Mouse (Mus musculus) bone marrow macrophage, adult 2 months (primary cell): ENCODE data around the gene Foxn3. TPM values are rescaled to one million over a fixed set of nuclear protein-coding genes. Genes with fewer than 3 reads are reported as not detected.

Experiments used
- H3K27ac ChIP-seq: 2 replicates; pipeline ENCODE4 v1.5.1; 2012; ENCODE audit warnings: low read depth, low read length; ENCODE audit not compliant: insufficient read depth
- H3K4me1 ChIP-seq: 2 replicates; pipeline ENCODE4 v1.6.1; 2012; ENCODE audit warnings: low read length; ENCODE audit not compliant: control insufficient read depth, insufficient read depth
- H3K4me3 ChIP-seq: 2 replicates; pipeline ENCODE4 v1.5.1; 2012; ENCODE audit warnings: mild to moderate bottlenecking, low read length, moderate library complexity; ENCODE audit not compliant: insufficient read depth
- CTCF ChIP-seq: IDR thresholded peaks from 2 replicates; pipeline ENCODE4 v1.5.1; 2012; ENCODE audit warnings: low read depth, mild to moderate bottlenecking, low read length, moderate library complexity
- POLR2A ChIP-seq: IDR thresholded peaks from 2 replicates; pipeline ENCODE4 v1.6.1; 2012; ENCODE audit warnings: mild to moderate bottlenecking, low read depth, low read length, borderline replicate concordance
- polyA plus RNA-seq: library from polyadenylated mRNA; stranded (reverse); fragments of >200 nt; gene quantifications from 2 replicates; pipeline ENCODE4 v1.2.4, GENCODE M21; 2012; ENCODE audit not compliant: missing spikeins, insufficient read depth, insufficient read length

Gene Foxn3
- polyA plus RNA-seq, 1 experiment: 27.7 TPM

- TF ChIP-seq CTCF (no peak), POLR2A (no peak)
- Histone ChIP-seq H3K4me3 (no peak overlapping the region), H3K27ac (no peak overlapping the region)
Measured at GRCm38 (mm10) chr12:99394676-99395075, 168.7 kb downstream of the Foxn3 start.

DNA sequence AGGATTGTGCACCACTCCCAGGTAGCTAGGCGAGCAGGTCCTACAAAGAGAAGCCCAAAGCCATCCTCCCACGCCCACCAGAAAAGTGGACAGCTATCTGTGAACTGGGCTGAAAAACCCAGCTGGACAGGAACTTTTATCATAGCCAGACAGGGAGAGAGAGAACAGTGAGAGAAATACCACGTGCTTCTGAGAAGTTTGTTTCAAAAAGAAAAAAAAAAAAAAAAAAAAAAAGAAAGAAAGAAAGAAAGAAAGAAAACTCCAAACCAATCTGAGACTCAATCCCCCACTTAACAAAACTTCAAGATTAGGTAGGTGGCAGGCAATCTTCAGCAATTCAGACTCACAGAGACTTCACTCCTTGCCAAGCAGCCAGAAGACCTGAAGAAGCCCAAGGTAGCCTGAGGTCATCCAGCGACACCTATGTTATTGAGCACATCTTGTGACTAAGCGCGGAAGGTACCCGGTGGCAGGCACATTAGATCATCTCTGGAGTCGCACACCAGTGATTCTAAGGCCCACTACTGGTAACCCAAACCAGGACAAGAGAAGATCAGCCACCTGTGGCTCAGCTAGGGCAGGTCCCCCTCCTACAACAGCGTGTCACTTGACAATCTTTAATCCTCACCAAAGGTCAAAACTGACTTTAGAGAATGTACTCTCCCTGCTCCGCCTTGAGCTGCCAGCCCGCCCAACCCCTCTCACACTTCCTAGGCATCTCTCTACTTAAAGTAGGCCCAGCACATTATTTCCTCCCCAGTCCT lies 169.3 kb downstream of the Foxn3 start:
- TF ChIP-seq POLR2A (no peak), CTCF (no peak)
- Histone ChIP-seq H3K4me3 (peak overlapping the region; percentile 94), H3K4me1 (peaks cover 13% of the 10 kb centered on the region), H3K27ac (no peak overlapping the region)

More at GRCm38 (mm10) chr12:99394676-99395075, 168.7 kb downstream of the Foxn3 start:
- H3K4me1 ChIP-seq: peaks cover 16% of the 10 kb centered on the region

GRCm38 (mm10) chr12:99392944-99393866 lies 170.2 kb downstream of the Foxn3 start:
- peak overlapping the region; percentile 94 for H3K4me3 ChIP-seq
- peak overlapping the region; percentile 84 for H3K27ac ChIP-seq
- peaks cover 13% of the 10 kb centered on the region for H3K4me1 ChIP-seq
- no peak for TF ChIP-seq POLR2A
- TF ChIP-seq CTCF: no peak

DNA sequence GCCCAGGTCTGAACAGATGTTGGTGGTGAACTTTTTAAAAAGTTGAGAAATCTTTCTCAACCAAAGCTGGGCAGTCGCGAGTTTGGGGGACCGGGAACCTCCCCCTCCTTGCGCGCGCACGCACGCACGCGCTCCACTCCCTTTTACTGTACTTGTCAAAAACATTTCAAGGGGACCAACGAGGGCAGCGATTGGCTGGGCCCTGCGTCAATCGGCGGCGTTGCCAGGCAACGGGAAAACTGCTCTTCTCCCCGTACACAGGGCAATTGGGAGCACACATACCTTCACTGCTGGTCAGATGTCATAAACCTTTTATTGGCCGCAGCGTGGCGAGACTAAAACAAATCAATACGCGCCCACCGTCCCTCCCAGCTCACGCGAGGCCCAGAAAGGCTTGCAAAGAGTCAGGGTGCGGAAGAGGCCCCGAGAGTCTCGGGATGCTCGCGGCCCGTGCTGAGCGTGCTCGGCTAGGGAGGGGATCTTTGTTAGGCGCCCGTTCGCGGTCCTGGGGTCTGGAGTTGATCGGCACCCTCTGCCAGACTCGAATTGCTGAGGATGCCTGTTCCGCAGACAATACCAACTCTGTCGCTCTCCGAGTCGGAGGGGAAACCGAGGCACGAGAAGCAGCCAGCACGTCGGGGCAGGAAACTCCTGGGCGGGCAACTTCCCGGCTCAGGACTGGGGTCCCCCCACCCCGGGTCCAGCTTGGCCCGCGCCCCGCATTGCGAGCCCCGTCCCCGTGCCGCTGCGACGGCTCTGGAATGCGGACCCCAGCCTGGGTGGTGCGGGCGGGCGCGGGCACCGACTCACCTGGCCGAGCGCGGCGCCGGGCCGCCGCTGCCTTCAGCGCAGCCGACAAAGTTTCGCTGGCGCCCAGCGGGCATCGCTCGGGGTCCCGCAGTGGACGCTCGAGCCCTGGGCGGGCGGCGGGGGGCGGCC lies 171.2 kb downstream of the Foxn3 start:
- TF ChIP-seq CTCF: no peak
- no peak for TF ChIP-seq POLR2A
- Histone ChIP-seq H3K4me1 (peaks cover 13% of the 10 kb centered on the region), H3K27ac (peak overlapping the region; percentile 73), H3K4me3 (peak overlapping the region; percentile 94)

GRCm38 (mm10) chr12:99390429-99390828 lies 173.0 kb downstream of the Foxn3 start:
- Histone ChIP-seq H3K4me1 (peaks cover 13% of the 10 kb centered on the region), H3K27ac (peak overlapping the region; percentile 73), H3K4me3 (no peak overlapping the region)
- TF ChIP-seq POLR2A: no peak
- TF ChIP-seq CTCF: no peak

GRCm38 (mm10) chr12:99389244-99389643 lies 174.1 kb downstream of the Foxn3 start:
- H3K4me1 ChIP-seq: peaks cover 21% of the 10 kb centered on the region
- H3K27ac ChIP-seq: no peak overlapping the region
- H3K4me3 ChIP-seq: no peak overlapping the region
- no peak for TF ChIP-seq POLR2A
- no peak for TF ChIP-seq CTCF

DNA sequence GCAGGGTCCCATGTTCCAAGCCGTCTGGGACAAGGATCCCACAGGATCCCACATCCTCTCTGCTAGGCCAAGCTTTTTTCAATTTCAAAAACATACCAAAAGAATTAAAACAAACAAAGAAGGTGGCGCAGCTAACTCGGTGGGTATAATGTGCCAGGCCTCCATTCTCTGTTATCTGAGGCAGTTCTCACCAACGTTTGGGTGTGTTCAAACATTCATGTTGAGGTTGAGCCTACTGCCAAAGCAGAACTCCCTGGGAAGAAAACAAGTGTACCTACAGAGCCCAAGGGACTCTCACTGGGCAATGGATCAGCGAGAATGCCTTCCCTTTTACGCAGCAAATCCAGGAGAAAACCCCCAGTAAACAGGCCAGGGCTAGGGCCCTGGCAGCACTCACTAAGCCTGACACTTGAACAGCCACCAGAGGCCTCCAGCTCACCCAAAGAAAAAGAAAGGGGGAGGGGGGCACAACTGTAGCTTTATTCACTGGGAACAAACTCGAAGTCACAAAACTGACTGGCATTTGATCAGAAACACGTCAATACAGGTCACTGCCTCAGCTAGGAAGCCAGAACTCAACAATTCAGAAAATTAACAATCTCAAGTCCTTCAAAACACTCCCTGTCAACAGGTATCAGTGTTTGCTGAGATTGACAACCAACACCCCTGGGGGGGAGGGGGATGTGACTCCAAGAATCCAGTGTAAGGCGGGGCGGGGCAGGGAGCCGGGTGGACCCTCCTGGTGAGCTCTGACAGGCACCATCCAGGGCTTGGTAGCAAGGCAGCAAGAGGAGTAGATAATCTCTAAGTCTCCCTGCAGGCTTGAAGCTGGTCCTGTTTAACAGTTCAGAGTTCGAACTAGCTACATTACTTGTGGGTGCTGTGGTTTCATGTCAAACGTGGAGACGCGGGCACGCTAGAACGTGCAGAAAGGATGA lies 177.2 kb downstream of the Foxn3 start:
- peaks cover 18% of the 10 kb centered on the region for H3K4me1 ChIP-seq
- H3K27ac ChIP-seq: no peak overlapping the region
- H3K4me3 ChIP-seq: no peak overlapping the region
- TF ChIP-seq CTCF (no peak), POLR2A (no peak)

GRCm38 (mm10) chr12:99385073-99385472 lies 178.3 kb downstream of the Foxn3 start:
- H3K4me1 ChIP-seq: peaks cover 17% of the 10 kb centered on the region
- no peak for TF ChIP-seq CTCF
- no peak for TF ChIP-seq POLR2A
- H3K4me3 ChIP-seq: no peak overlapping the region
- no peak overlapping the region for H3K27ac ChIP-seq

- peaks cover 45% of the 10 kb centered on the region for H3K4me1 ChIP-seq
- H3K27ac ChIP-seq: peak overlapping the region; percentile 38
- TF ChIP-seq CTCF (no peak), POLR2A (no peak)
- no peak overlapping the region for H3K4me3 ChIP-seq
Measured at GRCm38 (mm10) chr12:99381317-99381716, 182.1 kb downstream of the Foxn3 start.
